Mouse (Mus musculus): ENCODE measurements around the gene Ica1. TPM values are rescaled to one million over a fixed set of nuclear protein-coding genes. Genes with fewer than 3 reads are reported as not detected.

Gene Ica1
- polyA plus RNA-seq, 1 experiment from 2014 or later = 27.9 TPM

DNA sequence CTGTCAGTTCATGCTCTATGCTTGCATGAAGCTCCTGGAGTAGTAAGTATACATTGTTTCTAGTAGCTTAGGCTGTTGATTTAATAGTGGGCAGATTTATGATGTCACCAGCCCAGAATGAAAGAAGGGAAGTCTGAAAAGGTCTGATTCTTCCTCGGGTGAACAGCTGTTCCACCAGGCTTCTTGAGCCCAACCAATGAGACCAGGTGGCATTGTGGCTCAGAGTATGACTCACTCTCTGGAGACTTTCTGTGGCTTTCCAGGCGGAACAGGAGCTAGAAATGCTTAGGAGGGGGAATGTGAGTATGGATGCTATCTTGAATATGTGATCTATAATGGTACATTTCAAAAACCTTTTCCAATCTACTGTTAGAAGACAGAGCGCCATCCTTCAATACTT is 155.2 kb downstream of the Ica1 start:
- no peaks in the 10 kb centered on the region for H3K4me1 ChIP-seq
- no peaks in the 10 kb centered on the region for H3K27me3 ChIP-seq (ENCODE audit: insufficient read depth, poor library complexity, severe bottlenecking)
- no peak for DNase-seq (ENCODE audit: low spot score)
- no peaks in the 10 kb centered on the region for H3K9me3 ChIP-seq
- H3K27ac ChIP-seq = no peak overlapping the region
- no peak overlapping the region for H3K4me3 ChIP-seq
- 75% methylated on average over 3 of the region's 3 CpGs for WGBS
- H3K36me3 ChIP-seq = no peaks in the 10 kb centered on the region

- no peaks in the 10 kb centered on the region for H3K36me3 ChIP-seq
- H3K4me1 ChIP-seq = no peaks in the 10 kb centered on the region
- WGBS = 76% methylated on average over 4 of the region's 4 CpGs
- no peaks in the 10 kb centered on the region for H3K9me3 ChIP-seq
- no peak overlapping the region for H3K4me3 ChIP-seq
- no peak overlapping the region for H3K27ac ChIP-seq
- H3K27me3 ChIP-seq (ENCODE audit: insufficient read depth, poor library complexity, severe bottlenecking) = no peaks in the 10 kb centered on the region
- DNase-seq (ENCODE audit: low spot score) = no peak
These were observed 158.5 kb downstream of the Ica1 start for GRCm38 (mm10) chr6:8619582-8620350.

DNA sequence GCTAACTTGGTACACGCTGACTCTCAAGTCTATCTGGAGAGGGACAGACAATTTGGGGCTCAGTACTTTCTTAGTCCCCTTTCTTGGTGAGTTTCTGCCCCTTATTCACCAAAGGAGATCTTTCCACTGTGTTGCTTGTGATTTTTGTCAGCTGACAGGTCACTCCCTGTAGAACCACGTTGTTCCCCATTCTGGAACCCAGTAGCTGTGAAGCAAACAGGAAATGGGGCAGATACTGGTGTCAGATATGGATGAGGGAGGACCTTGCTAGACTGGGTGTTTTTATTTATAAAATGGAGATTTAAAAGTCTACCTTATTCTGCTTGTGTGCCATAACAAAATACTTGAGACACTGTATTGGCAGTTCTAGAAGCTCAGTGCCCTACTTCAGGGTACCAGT is 160.9 kb downstream of the Ica1 start:
- WGBS = 68% methylated on average over 2 of the region's 2 CpGs
- H3K4me3 ChIP-seq = no peak overlapping the region
- no peaks in the 10 kb centered on the region for H3K36me3 ChIP-seq
- H3K27ac ChIP-seq = no peak overlapping the region
- DNase-seq (ENCODE audit: low spot score) = no peak
- no peaks in the 10 kb centered on the region for H3K9me3 ChIP-seq
- H3K27me3 ChIP-seq (ENCODE audit: insufficient read depth, poor library complexity, severe bottlenecking) = no peaks in the 10 kb centered on the region
- no peaks in the 10 kb centered on the region for H3K4me1 ChIP-seq

DNA sequence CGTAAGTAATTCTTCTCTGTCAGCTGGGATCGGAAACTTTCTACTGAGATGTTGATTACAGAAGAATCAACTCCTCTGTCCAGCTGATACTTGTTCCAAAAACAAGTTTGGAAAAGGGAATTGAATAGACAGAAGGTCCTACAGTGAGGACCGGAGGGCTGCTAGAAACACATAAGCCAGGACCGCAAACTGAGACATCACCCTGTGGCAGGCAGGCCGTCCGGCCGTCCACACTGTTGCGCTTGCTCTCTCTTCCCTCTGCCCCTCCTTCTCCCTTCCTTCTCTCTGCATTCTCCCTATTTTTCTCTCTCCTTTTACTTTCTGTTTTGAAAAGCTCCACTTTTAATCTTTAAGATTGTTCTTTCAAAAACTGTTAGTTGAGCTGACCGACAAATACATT is 186.6 kb downstream of the Ica1 start:
- Histone ChIP-seq H3K36me3 (0 out of 2 replicates have a peak, but pooled peaks cover 6% of the 10 kb centered on the region), H3K9me3 (no peaks in the 10 kb centered on the region), H3K4me3 (no peak overlapping the region), H3K27ac (no peak overlapping the region), H3K4me1 (no peaks in the 10 kb centered on the region), H3K27me3 (ENCODE audit: insufficient read depth, poor library complexity, severe bottlenecking) (no peaks in the 10 kb centered on the region)
- DNase-seq (ENCODE audit: low spot score) = no peak
- 79% methylated on average over 9 of the region's 9 CpGs for WGBS

- WGBS = 65% methylated on average over 3 of the region's 3 CpGs
These were observed 194.4 kb downstream of the Ica1 start for GRCm38 (mm10) chr6:8583892-8584291.

DNA sequence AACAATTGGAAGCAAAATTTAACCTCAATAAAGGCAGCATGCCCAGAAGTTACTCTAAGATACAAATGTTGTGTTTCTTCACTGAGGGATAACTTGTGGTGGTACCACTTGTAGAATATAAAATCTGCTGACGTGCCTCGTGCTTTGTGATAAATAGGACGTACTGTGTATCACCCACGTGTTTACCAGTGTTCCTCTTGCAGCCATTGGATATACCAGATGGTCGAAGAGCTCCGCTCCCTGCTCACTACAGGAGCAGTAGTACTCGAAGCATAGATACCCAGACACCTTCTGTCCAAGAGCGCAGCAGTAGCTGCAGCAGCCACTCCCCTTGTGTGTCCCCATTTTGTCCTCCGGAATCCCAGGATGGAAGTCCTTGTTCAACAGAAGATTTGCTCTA is 195.9 kb downstream of the Ica1 start:
- Histone ChIP-seq H3K36me3 (peaks cover 3% of the 10 kb centered on the region; the same call in 1 of the 2 replicates), H3K9me3 (no peaks in the 10 kb centered on the region), H3K4me1 (no peaks in the 10 kb centered on the region), H3K27ac (no peak overlapping the region), H3K27me3 (ENCODE audit: insufficient read depth, poor library complexity, severe bottlenecking) (no peaks in the 10 kb centered on the region), H3K4me3 (no peak overlapping the region)
- DNase-seq (ENCODE audit: low spot score) = no peak
- 90% methylated on average over 9 of the region's 9 CpGs for WGBS

More at GRCm38 (mm10) chr6:8583892-8584291, 194.4 kb downstream of the Ica1 start:
- DNase-seq (ENCODE audit: low spot score) = no peak
- Histone ChIP-seq H3K4me3 (no peak overlapping the region), H3K27ac (no peak overlapping the region), H3K27me3 (ENCODE audit: insufficient read depth, poor library complexity, severe bottlenecking) (no peaks in the 10 kb centered on the region), H3K9me3 (no peaks in the 10 kb centered on the region), H3K36me3 (peaks cover 3% of the 10 kb centered on the region; the same call in 1 of the 2 replicates), H3K4me1 (no peaks in the 10 kb centered on the region)

Other genes with a start within 250 kb of the Ica1 start
- gene Nxph1, start 169.9 kb upstream of the Ica1 start, polyA plus RNA-seq (2016; fragmentation: Nextera tagmentation; extraction: Ambion mirVana) = not detected in 2 replicates

Data from heart, embryonic 10.5 days (tissue).